Comparison of ENCODE assay signal across 8 mouse cellular contexts in genomic region chr3:52267652-52268486, GRCm38 (mm10). TPM values are rescaled to one million over a fixed set of nuclear protein-coding genes. Genes with fewer than 3 reads are reported as not detected.
A peak's percentile ranks its signal among the peaks of the same experiment; 100 is the strongest.
DNase-seq lines count a peak whose midpoint lies in the region; ATAC-seq and TF ChIP-seq lines count a peak whose summit lies in the region.

TSS of gene Foxo1 (plus strand) at chr3:52268336.

- no peaks in the 10 kb centered on the region for H3K36me3 ChIP-seq in heart, embryonic 13.5 days
- no peaks in the 10 kb centered on the region for H3K36me3 ChIP-seq in liver, embryonic 14.5 days (replicated peaks; ENCODE audit: control insufficient read depth, insufficient read depth, low read depth)
- no peaks in the 10 kb centered on the region for H3K36me3 ChIP-seq in neural tube, embryonic 11.5 days (ENCODE audit: control insufficient read depth, insufficient read depth, low read length)
- H3K36me3 ChIP-seq in stomach, embryonic 16.5 days (ENCODE audit: control insufficient read depth, insufficient read depth, low read length), result no peaks in the 10 kb centered on the region

- peak within 1 kb of the TSS; percentile 99 for H3K4me3 ChIP-seq in brown adipose tissue, adult 24 weeks (ENCODE audit: insufficient read depth, low read depth, low read length)
- H3K4me3 ChIP-seq in heart, embryonic 13.5 days, result peak within 1 kb of the TSS; percentile 97
- H3K4me3 ChIP-seq in liver, embryonic 14.5 days (ENCODE audit: insufficient read depth in 1 of 2, low read depth in 2 of 2, low read length in 2 of 2), result peak within 1 kb of the TSS; percentile 68 to 84
- H3K4me3 ChIP-seq in neural tube, embryonic 11.5 days (ENCODE audit: low read depth, low read length), result peak within 1 kb of the TSS; percentile 78
- H3K4me3 ChIP-seq in stomach, embryonic 16.5 days (replicated peaks; ENCODE audit: low read length), result peak within 1 kb of the TSS; percentile 87

- H3K27me3 ChIP-seq in heart, embryonic 13.5 days (replicated peaks), result peaks cover 17% of the 10 kb centered on the region
- peaks cover 26% of the 10 kb centered on the region for H3K27me3 ChIP-seq in liver, embryonic 14.5 days (ENCODE audit: control insufficient read depth, insufficient read depth, low read length)
- peaks cover 35% of the 10 kb centered on the region for H3K27me3 ChIP-seq in neural tube, embryonic 11.5 days (ENCODE audit: control insufficient read depth, insufficient read depth, low read length)
- H3K27me3 ChIP-seq in stomach, embryonic 16.5 days (ENCODE audit: control insufficient read depth, insufficient read depth, low read length), result no peaks in the 10 kb centered on the region

- peak; percentile 94 for DNase-seq in CD4-positive, CD25-positive, alpha-beta regulatory T cell, adult 2 months (ENCODE audit: low read depth, low spot score)
- peak; percentile 96 for DNase-seq in kidney, postnatal 10 days
- peak; percentile 62 to 68 (median 65) for DNase-seq in liver, embryonic 14.5 days (ENCODE audit: low read depth in 3 of 3, low spot score in 3 of 3)
- DNase-seq in neural tube, embryonic 11.5 days (ENCODE audit: low spot score), result peak; percentile 92

- peaks cover 5% of the 10 kb centered on the region for H3K4me1 ChIP-seq in brown adipose tissue, adult 24 weeks (ENCODE audit: control insufficient read depth, insufficient read depth, insufficient read length, low read length)
- H3K4me1 ChIP-seq in heart, embryonic 13.5 days, result peaks cover 34% of the 10 kb centered on the region
- peaks cover 6 to 9% of the 10 kb centered on the region in 2 experiments for H3K4me1 ChIP-seq in liver, embryonic 14.5 days (replicated peaks; ENCODE audit: control insufficient read depth in 2 of 2, insufficient read depth in 2 of 2, low read length in 1 of 2)
- peaks cover 8% of the 10 kb centered on the region for H3K4me1 ChIP-seq in neural tube, embryonic 11.5 days (ENCODE audit: control insufficient read depth, insufficient read depth, low read length)
- peaks cover 13% of the 10 kb centered on the region for H3K4me1 ChIP-seq in stomach, embryonic 16.5 days (ENCODE audit: control insufficient read depth, insufficient read depth, low read length)

- WGBS in heart, embryonic 13.5 days, result under 1% methylated on average over 84 of the region's 85 CpGs
- under 1% methylated on average over 76 of the region's 85 CpGs for WGBS in liver, embryonic 14.5 days (ENCODE audit: insufficient replicate concordance)
- under 1% methylated on average over 83 of the region's 85 CpGs for WGBS in neural tube, embryonic 11.5 days
- WGBS in stomach, embryonic 16.5 days, result under 1% methylated on average over 85 of the region's 85 CpGs

- H3K9me3 ChIP-seq in heart, embryonic 13.5 days, result no peaks in the 10 kb centered on the region
- no peaks in the 10 kb centered on the region for H3K9me3 ChIP-seq in liver, embryonic 14.5 days (ENCODE audit: control insufficient read depth, low read length)
- no peaks in the 10 kb centered on the region for H3K9me3 ChIP-seq in neural tube, embryonic 11.5 days (ENCODE audit: control insufficient read depth, low read length)
- H3K9me3 ChIP-seq in stomach, embryonic 16.5 days (replicated peaks; ENCODE audit: control insufficient read depth, low read length), result no peaks in the 10 kb centered on the region

- H3K4me2 ChIP-seq in heart, embryonic 13.5 days, result peak within 1 kb of the TSS; percentile 97
- peak within 1 kb of the TSS; percentile 84 for H3K4me2 ChIP-seq in liver, embryonic 14.5 days (ENCODE audit: low read depth)
- H3K4me2 ChIP-seq in neural tube, embryonic 11.5 days (ENCODE audit: low read depth), result peak within 1 kb of the TSS; percentile 83
- peak within 1 kb of the TSS; percentile 98 for H3K4me2 ChIP-seq in stomach, embryonic 16.5 days (ENCODE audit: low read depth, low read length)

- H3K27ac ChIP-seq in brown adipose tissue, adult 24 weeks (replicated peaks; ENCODE audit: low read depth, low read length), result peak within 1 kb of the TSS; percentile 95
- H3K27ac ChIP-seq in heart, embryonic 13.5 days (replicated peaks), result peak within 1 kb of the TSS; percentile 95
- H3K27ac ChIP-seq in liver, embryonic 14.5 days, result no peak within 1 kb of the TSS
- no peak within 1 kb of the TSS for H3K27ac ChIP-seq in neural tube, embryonic 11.5 days (ENCODE audit: low read depth, low read length)
- peak within 1 kb of the TSS; percentile 94 for H3K27ac ChIP-seq in stomach, embryonic 16.5 days (ENCODE audit: low read length)

- no peak for TF ChIP-seq EP300 in liver, embryonic 14.5 days (IDR thresholded peaks at IDR 0.05; ENCODE audit: low read depth)

- H3K9ac ChIP-seq in heart, embryonic 13.5 days, result peak within 1 kb of the TSS; percentile 94
- H3K9ac ChIP-seq in liver, embryonic 14.5 days (replicated peaks), result peak within 1 kb of the TSS; percentile 64
- peak within 1 kb of the TSS; percentile 62 for H3K9ac ChIP-seq in neural tube, embryonic 11.5 days (ENCODE audit: low read length)
- peak within 1 kb of the TSS; percentile 92 for H3K9ac ChIP-seq in stomach, embryonic 16.5 days (ENCODE audit: low read length)

- ATAC-seq in erythroid progenitor cell, adult 5-6 weeks (replicated peaks; ENCODE audit: low FRiP score, poor library complexity, severe bottlenecking), result peak; percentile 87
- ATAC-seq in heart, embryonic 13.5 days (ENCODE audit: extremely low read depth, insufficient number of reproducible peaks, low FRiP score, low TSS enrichment), result peak; percentile 91
- peak; percentile 92 for ATAC-seq in liver, embryonic 14.5 days (ENCODE audit: insufficient read depth)
- peak; percentile 89 for ATAC-seq in neural tube, embryonic 11.5 days (ENCODE audit: insufficient read depth, low FRiP score, low TSS enrichment)
- ATAC-seq in stomach, embryonic 16.5 days (ENCODE audit: insufficient read depth, low FRiP score), result peak; percentile 92

- TF ChIP-seq CTCF in liver, embryonic 14.5 days (IDR thresholded peaks at IDR 0.05; ENCODE audit: low read depth), result no peak

RNA-seq across cellular contexts. Expression of gene Foxo1, which starts in this region (rescaled TPM):
- polyA plus RNA-seq in brown adipose tissue, adult 24 weeks (2012; ENCODE audit: insufficient read depth, insufficient read length, missing spikeins), result 10.7 and 13.4 TPM in 2 replicates
- total RNA-seq in erythroid progenitor cell, adult 5-6 weeks (2015; ENCODE audit: low replicate concordance), result 10.5 and 11.3 TPM in 2 replicates
- total RNA-seq in erythroid progenitor cell, adult 5-6 weeks (2017; ENCODE audit: low replicate concordance), result 0.90 and 0.91 TPM in 2 replicates
- 5.4 and 6.1 TPM in 2 replicates for polyA plus RNA-seq in heart, embryonic 13.5 days (2015; fragmentation: Nextera tagmentation; extraction: Ambion mirVana)
- polyA plus RNA-seq in liver, embryonic 14.5 days (2012; rRNA removed), result 1.00 and 1.0 TPM in 2 replicates
- 1.4 and 1.6 TPM in 2 replicates for polyA plus RNA-seq in liver, embryonic 14.5 days (2014; fragmentation: Nextera tagmentation; extraction: Ambion mirVana)
- 4.2 and 5.2 TPM in 2 replicates for polyA plus RNA-seq in neural tube, embryonic 11.5 days (2014; fragmentation: Nextera tagmentation; extraction: Ambion mirVana)
- 4.4 and 5.1 TPM in 2 replicates for polyA plus RNA-seq in stomach, embryonic 16.5 days (2015; fragmentation: Nextera tagmentation; extraction: Ambion mirVana)

Comparison
In these comparisons a context has a peak if more than half of its experiments do, and no peak if none do; other contexts are left out.
1. H3K27ac ChIP-seq: peak in brown adipose tissue, adult 24 weeks (single experiment), heart, embryonic 13.5 days (single experiment) and stomach, embryonic 16.5 days (single experiment); none in liver, embryonic 14.5 days (single experiment) and neural tube, embryonic 11.5 days (single experiment).
2. Peak in every context shown above with its lines, with median percentiles within 50 percentile points of each other: DNase-seq, H3K4me3 ChIP-seq, ATAC-seq, H3K4me2 ChIP-seq and H3K9ac ChIP-seq.